12 mouse cellular contexts compared by ENCODE assay signal in the genomic region with DNA sequence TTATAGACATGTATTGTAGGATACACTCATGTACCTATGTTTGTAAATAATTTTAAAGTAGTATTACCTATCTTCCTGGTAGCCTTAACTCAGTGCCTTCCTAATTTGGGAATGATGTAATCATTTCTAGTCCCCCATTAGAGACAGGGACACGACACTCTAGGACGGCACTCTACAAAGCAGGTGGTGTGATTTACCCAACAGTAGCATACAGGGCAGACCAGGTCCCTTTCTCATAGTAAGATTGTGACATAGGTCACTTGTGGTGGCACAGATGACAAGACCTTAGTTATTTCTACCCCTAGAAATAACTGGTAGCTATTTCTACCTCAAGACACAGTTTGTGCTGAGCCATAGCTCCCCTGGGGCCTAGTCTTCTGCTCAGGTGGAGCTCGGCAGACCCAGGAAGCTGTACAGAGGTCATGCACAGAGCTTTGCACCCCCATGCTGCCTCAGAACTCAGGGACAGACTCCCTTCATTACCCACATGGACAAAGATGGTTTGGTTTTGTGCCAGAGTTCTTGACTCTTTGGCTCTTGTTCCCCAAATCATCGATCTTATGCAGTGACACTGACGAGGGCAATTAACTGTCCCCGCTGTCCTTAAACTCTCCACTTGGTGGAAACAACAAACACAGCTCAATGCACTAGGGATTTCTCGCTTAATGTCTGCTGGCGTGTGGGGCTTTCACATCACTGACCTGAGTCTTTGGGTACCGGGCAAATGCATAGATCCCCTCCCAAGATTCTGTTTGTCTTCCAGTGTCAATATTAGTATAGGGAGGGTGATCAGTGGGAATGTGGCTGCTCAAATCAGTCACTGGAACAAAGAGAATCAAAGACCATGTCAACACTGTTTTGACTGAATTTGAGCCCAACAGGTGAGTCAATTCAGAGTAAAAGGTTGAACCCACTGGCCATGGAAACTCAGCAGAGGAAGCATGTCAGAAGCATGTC.
"Had no signal": no experiment of that assay in that cellular context is flagged by ENCODE, and none has a peak within 500 bp of the region (broad histone marks: within the 10 kb centered on the region; RNA-seq: fewer than 3 reads in every experiment).

No protein-coding gene starts in this region.

- H3K27me3 ChIP-seq: megakaryocyte, embryonic 14.5 days; midbrain, embryonic 15.5 days; neural tube, embryonic 12.5 days had no signal

- H3K4me3 ChIP-seq: limb, embryonic 13.5 days; megakaryocyte, embryonic 14.5 days; midbrain, embryonic 15.5 days; neural tube, embryonic 12.5 days had no signal

- ATAC-seq: intestine, postnatal 0 days; midbrain, embryonic 15.5 days had no signal

- DNase-seq: kidney, adult 8-10 months; kidney, postnatal 25 days; lung, adult 2 months; lung, postnatal 10 days; lung, postnatal 4 days; thymus, adult 18-20 months had no signal

- H3K9ac ChIP-seq: limb, embryonic 13.5 days; midbrain, embryonic 15.5 days; neural tube, embryonic 12.5 days had no signal

- H3K4me1 ChIP-seq: megakaryocyte, embryonic 14.5 days; neural tube, embryonic 12.5 days had no signal

- H3K36me3 ChIP-seq: limb, embryonic 13.5 days; midbrain, embryonic 15.5 days; neural tube, embryonic 12.5 days had no signal

- H3K9me3 ChIP-seq: limb, embryonic 13.5 days; megakaryocyte, embryonic 14.5 days; midbrain, embryonic 15.5 days; neural tube, embryonic 12.5 days had no signal

- H3K4me2 ChIP-seq: limb, embryonic 13.5 days; midbrain, embryonic 11.5 days; midbrain, embryonic 15.5 days; neural tube, embryonic 12.5 days had no signal

- H3K27ac ChIP-seq: limb, embryonic 13.5 days; midbrain, embryonic 15.5 days; neural tube, embryonic 12.5 days had no signal
